Mouse (Mus musculus): ENCODE data around the gene Mrrf. TPM values are rescaled to one million over a fixed set of nuclear protein-coding genes. Genes with fewer than 3 reads are reported as not detected.

Gene Mrrf
- 10 to 100 TPM; 18.0 to 18.1 TPM for total RNA-seq (2021)

DNA sequence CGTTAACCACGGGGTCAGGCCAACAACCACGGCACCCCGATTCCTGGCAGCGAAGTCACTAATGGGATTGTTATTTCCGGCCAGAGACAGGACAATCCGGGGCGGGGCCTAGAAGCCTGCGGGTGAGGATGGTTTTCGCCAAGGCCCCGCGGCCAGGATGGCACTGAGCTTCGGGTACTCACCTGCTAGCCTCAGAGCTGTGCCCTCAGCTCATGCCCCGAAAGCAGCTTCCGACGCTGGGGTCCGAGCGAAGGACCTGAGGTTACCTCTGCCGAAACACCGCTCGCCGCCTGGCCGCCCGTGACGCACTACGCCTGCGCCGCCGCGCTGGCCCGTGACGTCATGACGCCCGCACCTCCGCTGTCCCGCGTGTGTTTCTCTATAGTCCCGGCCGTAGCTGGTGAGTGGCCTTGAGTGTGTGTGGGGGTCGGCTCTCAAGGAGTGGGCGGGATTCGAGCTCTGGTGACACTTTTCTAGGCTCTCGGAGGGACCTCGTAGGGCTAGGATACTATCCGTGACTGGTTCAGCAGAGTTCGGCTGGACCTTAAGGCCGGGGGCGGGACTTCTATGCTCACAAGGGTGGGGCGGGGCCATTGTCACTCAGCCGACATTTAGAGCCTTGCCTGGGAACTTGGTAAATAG, at the start of gene Mrrf, which contains the start of gene Rbm18:
Gene Mrrf, plus strand, starts transcription at position 90 of the 642 bp plus-strand sequence.
Gene Rbm18, minus strand, starts transcription at position 474 of the 642 bp plus-strand sequence.
- DNase-seq (ENCODE audit: low spot score in 2 of 2): peak; percentile 96 to 97
- intact Hi-C loops (cut with DNase I): loop anchor here (1.0 kb wide), 2 partner anchors 62 to 87 kb away; partner anchors contain the start of genes Morn5 and Ndufa8

DNA sequence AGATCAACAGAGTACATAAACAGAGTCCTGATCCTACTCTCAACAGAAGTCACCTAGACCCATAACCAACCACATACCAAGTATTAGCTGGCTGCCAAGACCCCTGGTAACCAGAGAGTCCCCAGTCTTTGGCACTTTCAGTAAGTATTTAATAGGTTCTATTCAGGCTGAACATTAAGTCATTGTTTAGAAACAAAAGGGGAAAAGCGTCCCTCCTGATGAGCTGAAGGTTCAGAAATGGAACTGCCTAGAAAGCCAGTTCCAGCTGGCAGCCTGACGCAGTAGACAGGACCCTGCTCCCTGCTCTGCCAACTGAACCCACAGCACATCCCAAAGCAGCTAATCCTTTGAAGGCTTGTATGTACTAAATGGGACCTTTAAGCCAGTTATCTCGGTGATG, 47.0 kb upstream of the Mrrf start:
- no peak for DNase-seq (ENCODE audit: low spot score in 2 of 2)
- intact Hi-C loops (cut with DNase I): no loop called here

DNA sequence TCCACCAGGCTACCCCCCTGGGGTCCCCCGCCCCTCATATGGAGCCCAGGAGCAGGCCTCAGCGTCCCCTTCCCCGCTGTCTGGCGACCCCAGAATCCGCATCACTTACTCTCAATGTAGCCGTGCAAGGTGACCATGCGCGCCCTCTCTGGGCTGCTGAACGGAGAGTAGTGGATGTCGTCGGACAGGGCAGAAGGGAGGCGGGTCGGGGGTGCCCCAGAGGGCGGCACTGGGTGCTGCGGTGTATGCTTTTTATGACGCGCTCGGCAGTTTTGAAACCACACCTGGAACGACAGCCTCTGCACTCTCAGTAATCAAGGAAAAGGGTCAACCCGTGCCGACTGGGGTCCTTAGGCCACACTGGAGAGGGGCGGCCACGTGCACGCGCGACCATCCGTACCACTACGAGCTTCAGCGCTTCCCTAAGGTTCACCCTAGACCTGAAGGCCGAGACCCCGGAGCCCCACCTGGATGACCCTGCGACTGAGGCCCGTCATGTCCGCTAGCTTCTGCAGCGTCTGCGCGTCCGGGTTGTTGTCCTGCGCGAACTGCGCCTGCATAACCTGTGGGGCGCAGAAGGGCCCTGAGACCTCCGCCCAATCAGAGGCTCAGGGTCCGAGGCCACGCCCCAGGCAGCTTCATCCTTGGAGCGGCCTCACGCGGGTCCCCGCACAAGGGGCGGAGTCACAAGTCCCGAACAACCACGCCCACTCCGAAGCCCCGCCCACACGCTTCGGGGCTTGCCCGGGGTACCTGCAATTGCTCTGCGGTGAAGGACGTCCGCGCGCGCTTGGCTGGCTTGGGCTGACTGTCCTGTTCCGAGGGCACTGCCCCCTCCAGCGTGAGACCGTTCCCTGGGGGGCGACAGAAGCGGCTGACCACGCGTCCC, 45.1 kb upstream of the Mrrf start:
- no peak for DNase-seq (ENCODE audit: low spot score in 2 of 2)
- intact Hi-C loops (cut with DNase I): no loop called here

DNA sequence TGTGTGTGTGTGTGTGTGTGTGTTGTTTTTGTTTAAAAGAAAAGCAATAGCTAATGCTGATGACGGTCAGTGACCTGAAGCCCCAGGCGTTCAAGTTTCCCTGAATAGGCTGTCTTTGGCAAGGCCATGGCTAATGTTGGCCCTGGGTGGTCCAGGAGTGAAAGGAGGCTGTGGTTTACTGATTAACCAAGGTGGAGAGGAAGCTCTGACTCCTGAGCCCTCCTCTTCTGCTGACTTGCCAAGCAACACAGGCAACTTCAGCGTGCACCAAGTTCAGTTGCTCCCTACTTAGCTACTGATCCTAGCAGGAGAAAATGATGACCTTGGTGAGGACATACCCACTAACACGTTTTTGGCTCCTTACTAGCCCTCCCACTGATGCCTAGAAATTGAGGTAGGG, 43.4 kb upstream of the Mrrf start:
- intact Hi-C loops (cut with DNase I): no loop called here
- DNase-seq (ENCODE audit: low spot score in 2 of 2): no peak

DNA sequence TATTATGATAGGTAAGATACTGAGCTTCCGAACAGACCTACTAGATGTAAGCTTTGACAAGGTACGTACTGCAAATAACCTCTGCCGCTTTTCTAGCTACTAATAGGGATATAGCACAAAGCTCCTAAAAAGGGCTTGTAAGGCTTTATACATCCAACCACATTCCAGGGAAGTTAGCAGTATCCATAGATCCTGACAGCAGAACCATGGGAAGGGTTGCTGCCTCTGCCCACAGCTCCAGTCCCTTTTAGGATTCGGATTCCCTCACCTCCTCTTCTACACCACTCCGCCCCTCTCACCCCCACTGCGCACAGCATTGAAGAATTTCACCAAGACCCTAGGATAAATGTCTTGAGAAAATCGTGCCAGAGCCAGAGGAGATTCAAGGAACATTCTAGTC, 42.9 kb upstream of the Mrrf start:
- no peak for DNase-seq (ENCODE audit: low spot score in 2 of 2)
- intact Hi-C loops (cut with DNase I): no loop called here

DNA sequence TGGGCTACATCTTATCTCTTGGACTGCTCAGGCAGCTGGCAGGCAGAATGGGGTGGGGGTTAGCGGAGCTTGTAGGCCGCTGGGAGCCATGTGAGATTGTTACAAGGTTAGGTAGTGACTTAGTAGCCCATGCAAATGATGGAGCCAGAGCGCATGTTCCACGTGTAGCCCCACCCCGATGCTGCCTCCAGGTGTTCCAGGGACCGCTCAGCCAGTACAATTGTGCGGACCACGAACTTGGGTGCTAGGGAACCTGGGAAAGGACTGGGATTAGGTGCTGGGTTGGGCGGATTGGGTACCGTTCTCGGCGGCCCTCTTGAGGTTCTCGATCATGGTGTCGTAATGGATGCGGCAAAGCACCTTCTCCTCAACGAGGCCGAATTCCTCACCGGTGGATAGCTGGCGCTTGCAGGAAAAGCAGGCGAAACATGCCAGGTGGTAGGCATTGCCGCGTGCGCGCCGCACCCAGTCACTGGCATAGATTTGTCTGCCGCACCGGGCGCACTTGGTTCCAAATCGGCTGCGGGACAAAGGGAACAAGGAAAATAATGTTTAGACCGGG, 42.2 kb upstream of the Mrrf start:
- intact Hi-C loops (cut with DNase I): no loop called here
- DNase-seq (ENCODE audit: low spot score in 2 of 2): no peak

DNA sequence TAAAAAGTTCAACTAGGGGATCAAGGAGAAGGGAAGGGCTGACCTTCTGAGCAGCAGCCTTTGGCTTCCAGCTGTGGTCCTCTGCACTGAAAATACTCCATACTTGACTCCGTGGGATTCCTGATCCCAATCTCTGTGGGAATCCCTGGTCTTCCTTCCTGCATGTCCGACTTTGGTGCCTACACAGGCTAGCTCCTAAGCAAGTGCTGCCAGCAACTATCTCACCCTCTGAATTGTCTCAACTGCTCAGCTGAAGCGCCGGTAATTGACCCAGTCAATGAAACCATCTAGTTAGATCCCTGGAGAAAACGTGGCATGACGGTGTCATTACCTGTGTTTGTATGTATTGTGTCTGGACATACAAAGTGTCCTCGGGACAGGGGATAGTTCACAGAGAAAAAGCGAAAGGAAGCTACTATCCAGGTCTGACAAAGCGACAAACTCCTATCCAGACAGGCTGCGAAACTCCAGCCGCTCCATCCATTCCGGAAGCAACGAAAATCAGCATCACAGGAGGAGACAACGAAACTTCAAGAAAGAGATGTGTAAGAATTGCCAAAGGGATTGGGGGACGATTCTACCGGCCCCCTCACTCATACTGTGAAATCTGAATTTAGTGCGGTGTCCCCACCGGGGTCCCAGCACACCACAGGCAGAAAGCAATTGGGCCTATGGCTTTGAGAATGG, 38.9 kb upstream of the Mrrf start:
- DNase-seq (ENCODE audit: low spot score in 2 of 2): no peak
- intact Hi-C loops (cut with DNase I): no loop called here

DNA sequence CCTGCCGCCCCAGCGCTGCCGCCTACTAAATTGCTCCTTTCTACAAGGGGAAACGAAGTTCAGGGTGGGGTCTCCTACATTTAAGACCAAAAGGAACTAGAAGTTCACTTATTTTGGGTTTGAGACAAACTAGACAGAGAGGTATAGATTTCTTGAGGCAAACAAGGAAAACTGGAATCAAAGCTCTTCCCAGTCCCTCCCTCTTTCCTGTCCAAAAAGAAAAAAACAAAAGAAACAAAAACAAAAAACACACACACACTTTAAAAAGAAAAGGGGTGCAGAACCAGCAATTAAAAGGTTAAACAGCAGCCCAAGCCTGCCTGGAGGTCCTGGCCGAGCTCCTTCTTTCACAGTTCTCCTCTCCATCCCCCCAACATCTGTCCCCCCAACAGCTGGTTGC, 38.2 kb upstream of the Mrrf start:
- intact Hi-C loops (cut with DNase I): no loop called here
- DNase-seq (ENCODE audit: low spot score in 2 of 2): no peak

DNA sequence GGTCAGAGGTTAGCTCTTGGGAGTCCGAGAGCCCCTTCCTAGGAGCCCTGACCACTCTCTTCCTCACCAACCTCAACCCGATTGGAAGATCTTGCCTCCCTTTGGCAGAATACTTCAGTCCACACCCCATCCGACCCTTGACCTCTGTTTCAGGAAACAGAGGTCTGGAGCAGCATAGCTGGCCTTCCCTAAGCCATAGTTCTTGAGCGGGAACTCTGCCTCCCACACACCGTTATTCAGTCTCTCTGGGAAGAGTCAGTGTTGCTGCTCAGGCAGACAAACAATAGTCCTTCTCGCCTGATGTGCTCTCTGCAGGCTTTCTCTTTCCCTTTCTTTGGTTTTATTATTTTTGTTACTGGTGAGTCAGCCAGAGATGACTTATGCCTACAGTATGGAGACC, 36.5 kb upstream of the Mrrf start:
- intact Hi-C loops (cut with DNase I): no loop called here
- no peak for DNase-seq (ENCODE audit: low spot score in 2 of 2)

DNA sequence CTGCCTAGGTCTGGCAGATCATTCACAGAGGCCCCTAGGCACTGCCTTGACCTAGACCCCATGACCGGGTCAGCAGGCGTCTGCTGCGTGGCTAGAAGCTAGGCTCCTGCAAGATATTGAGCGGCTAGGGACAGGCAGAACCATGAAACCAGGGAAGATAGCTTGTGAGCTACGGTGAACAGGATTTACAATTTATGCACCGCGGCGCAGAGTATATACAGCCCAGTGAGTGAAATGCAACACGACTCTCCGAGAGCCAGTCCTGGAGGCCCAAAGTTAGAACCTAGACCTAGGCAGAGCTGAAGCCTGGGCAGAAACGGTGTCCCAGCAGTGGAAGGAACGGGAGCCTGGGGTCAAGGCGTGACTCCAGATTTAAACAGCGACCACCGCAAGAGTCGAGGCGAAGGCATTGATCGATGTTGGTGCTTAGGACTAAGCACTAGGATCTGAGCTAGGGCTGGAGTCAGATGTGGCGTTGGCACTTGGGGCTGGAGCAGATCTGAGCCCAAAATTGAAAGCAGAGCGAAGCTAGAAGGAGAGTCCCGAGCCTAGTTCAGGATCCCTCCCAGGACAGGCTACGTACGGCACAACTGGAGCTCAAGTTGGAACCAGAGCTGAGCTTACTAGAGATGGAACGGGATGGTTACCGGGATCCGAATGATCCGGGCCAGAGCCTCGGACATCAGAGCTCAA, 34.2 kb upstream of the Mrrf start:
- DNase-seq (ENCODE audit: low spot score in 2 of 2): no peak
- intact Hi-C loops (cut with DNase I): no loop called here

DNA sequence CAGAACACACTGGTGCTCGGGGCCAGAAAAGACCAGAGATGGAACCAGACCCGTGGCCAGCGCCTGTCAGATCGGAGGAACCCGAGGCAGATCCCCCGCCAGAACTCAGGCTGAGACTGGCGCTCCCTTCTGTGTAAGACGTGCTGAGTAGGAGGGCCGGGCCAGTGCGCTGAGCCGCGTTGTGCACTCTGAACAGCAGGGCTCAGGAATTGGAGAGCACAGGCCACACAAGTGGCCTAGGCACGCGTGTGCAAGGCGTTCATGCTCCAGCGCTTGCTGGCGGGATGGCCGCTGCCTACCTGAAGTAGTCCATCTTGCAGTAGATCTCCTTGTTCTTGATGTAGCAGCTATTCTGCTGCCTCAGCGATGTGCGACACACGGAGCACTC, 33.6 kb upstream of the Mrrf start:
- no peak for DNase-seq (ENCODE audit: low spot score in 2 of 2)
- intact Hi-C loops (cut with DNase I): no loop called here

DNA sequence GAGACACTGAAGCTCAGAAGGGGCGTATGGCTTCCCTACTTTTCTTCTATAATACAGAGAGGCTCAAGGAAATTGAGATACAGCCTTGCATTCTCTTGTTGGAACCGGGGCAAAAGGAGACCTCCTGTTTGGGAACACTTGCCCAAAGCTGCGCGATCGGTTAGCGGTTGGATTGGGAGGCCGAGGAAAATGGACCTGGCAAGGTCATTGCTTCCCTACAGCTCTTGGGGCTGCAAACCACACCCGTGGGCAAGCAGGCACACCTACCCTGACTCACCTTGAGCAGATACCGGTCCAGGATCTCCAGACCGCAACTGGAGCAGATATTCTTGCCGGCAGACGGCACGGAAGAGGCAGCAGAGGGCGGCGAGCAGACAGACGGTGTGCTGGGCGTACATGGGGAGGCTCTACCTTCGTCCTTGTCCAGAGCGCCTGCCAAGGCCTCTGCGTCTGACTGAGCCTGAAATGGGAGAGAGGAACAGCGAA, 33.1 kb upstream of the Mrrf start:
- DNase-seq (ENCODE audit: low spot score in 2 of 2): no peak
- intact Hi-C loops (cut with DNase I): no loop called here

DNA sequence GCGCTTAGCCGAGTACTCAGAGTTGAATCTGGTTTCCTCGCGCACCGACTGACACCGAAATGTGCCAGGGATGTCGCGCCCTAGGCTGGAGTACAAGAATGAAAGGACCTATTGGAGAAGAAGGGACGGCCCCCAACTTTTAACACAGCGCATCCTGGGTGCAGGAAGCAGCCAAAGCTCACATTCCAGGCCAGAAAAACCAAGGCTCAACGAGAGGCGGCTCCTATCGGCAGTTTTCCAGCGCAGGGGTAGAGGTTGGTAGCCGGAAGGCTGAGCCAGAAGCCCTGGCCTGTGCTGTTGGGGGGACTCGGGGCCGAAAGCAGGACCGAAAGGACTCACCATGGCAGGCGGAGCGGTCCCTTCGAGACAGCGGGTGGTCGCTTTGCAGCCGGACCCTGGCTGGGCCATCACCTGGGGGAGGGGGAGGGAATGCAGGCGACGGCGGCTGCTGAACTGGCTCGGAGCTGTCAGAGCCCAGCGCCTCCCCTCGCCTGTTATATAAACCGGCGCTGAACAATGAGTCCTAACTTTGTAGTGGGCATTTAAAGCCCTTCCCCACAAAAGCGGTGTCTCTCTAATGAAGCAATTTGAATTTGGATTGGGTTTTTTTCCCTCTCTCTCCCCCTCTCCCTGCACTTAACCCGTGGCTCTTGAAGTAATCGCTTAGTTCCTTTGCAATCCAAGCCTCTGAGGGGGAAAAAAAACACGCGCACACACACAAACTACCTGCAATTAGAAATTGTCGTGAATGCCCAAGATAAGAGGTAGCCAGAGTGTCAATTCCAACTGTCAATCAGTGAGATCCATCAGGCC, 32.4 kb upstream of the Mrrf start:
- peak in 1 of 2 experiments; percentile 29 for DNase-seq (ENCODE audit: low spot score in 2 of 2)
- intact Hi-C loops (cut with DNase I): no loop called here

DNA sequence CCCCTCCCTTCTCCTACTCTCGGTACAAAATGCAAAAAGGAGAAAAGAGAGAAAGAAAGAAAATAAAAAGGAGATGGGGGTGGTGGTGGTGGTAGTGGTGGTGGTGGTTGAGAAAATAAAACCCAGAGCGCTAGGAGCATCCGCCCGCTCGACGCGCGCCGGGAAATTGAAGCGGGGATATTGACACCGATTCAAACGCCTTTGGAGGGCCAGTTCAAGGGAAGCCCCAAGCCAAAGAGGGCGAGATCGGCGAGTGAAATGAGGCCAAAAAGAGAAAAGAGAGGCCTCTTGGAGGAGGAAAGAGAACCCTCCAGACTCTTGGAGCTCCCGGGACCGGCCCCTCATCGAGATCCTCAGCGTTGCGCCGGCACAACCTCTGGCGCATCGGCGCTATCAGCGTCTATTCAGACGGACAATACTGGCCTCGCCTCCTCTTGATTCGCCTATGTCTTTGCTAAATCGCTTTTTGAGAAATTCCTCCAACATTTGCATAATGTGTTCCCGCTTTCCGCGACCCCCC, 31.7 kb upstream of the Mrrf start:
- intact Hi-C loops (cut with DNase I): no loop called here
- DNase-seq (ENCODE audit: low spot score in 2 of 2): no peak

DNA sequence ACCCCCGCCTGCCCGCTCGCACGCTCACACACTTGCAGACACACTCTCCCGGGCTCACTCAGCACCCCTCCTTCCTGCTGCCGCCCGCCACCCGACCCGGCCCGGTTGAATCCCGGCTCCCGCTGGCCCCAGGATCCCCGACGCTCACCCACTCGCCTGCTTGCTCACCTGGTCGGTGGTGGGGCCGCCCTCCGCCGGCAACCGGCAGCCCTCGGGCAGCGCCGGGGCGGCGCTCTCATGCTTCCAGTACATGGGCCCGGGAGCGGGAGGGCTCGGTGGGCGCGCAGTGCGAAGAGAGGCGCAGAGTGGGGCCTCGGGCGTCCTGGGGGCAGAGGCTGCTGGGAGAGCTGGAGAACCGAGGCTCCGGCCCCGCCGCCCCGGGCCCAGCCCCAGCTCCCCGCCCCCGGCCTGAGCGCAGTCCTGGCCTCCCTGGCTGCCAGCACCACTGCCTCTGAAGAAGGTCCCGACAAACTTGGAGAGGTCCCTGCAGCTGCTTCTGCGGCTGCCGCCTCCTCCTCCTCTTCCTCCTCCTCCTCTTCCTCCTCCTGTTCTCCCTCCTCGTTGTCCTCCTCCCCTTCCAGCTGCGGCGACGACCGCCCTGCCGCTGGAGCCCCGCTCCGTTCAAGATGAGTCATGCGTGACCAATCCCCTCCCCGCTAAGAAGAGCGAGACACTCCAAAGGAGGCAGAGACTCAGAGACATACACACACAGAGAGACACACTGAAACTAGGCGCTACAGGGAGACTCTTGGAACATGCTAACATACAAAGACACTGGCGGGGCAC, 31.0 kb upstream of the Mrrf start, which contains the start of gene Lhx6:
Gene Lhx6, minus strand, starts transcription at position 453 of the 786 bp plus-strand sequence.
- intact Hi-C loops (cut with DNase I): no loop called here
- DNase-seq (ENCODE audit: low spot score in 2 of 2): no peak

DNA sequence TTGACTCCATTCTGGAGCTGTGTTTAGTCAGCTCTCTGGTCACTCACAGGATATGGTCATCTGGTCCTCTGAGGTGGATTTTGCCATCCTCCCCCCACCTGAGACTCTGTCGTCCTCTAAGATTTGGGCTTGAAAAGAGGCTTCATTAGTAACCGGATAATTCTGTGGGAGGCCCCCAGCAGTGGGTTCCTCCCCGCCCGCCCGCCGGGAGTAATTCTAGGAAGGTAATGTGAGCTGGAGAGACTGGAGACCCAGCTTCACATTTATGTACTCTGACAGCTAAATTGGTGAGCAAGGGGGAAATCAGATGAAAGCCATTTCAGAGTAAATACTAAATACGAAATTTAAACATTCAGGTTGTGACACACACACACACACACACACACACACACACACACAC, 27.6 kb upstream of the Mrrf start:
- DNase-seq (ENCODE audit: low spot score in 2 of 2): no peak

DNA sequence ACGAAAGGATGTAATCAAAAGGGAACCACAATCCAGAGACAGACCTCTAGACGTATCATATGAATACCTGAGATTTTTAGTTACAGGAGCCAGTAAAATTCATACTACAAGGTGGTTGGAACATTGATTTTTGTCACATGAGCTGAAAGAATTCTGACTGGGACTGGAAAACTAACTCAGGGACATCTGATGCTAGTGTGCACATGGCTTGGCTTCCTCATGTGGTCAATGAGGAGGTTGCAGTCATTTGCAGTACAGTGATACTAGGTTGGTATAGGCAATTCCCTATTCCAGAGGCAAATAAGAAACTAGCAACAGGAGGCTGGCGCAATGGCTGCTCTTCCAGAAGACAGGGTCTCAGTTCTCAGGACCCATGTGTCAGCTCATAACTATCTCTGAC, 23.6 kb upstream of the Mrrf start:
- intact Hi-C loops (cut with DNase I): no loop called here
- no peak for DNase-seq (ENCODE audit: low spot score in 2 of 2)

More for the DNA sequence above, 27.6 kb upstream of the Mrrf start:
- intact Hi-C loops (cut with DNase I): no loop called here
